Comparison of ENCODE assay signal across 8 mouse cellular contexts in the genomic region with DNA sequence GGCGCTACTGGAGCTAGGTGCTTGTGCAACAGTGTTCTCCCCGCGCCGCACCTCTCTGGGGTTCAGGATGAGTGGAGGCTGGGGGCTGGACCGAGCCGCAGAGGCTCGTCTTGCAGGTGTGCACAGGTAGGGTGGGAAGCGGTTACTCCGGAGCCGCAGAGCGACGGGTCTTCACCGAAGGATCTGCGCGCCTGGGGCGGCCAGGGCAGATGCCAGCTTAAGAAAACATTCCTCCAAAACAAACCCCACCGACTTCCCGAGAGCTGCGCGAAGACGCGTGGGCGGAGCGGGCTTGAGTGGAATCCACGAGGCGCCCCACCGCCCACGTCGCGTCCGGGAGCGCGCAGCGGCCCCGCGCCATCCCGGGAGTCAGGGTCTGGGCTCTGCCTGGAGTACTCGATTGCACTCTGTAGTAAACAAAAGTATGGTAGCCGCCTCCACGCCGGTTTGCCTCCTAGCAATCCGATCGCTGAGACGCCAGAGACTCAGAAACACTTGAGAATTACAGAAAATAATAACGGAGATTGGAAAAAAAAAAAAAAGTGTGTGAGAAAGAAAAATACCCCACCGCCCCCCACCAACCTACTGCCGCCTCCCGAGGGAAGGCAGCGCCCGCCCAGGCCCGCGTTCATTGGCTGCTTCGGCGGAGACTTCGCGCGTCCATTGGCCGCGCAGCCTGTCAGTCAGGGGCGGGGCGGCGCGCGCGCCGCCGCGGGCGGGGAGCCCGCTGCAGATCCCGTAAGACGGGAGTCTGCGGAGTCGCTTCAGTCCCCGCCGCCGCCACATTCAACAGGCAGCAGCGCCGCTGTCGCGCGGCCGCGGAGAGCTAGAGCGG. TPM values are rescaled to one million over a fixed set of nuclear protein-coding genes. Genes with fewer than 3 reads are reported as not detected.
A peak's percentile ranks its signal among the peaks of the same experiment; 100 is the strongest.
DNase-seq lines count a peak whose midpoint lies in the region; ATAC-seq lines count a peak whose summit lies in the region.

A gene (plus strand): TSS at position 685 of the 835 bp plus-strand sequence.

- peak; percentile 91 to 93 for DNase-seq in adrenal gland, adult 18-20 months (ENCODE audit: low spot score in 2 of 2)
- peak; percentile 80 for DNase-seq in embryo, embryonic 10 days (ENCODE audit: low spot score)
- peak; percentile 90 for DNase-seq in gastrocnemius, postnatal 14 days
- peak; percentile 84 to 86 for DNase-seq in left cerebral cortex, postnatal 25 days (ENCODE audit: low spot score in 2 of 2)
- DNase-seq in mesoderm, embryonic 11.5 days (ENCODE audit: low read depth, low spot score), result peak; percentile 91
- peak; percentile 66 to 71 for DNase-seq in right cerebral cortex, postnatal 36 days (ENCODE audit: low spot score in 2 of 2)
- DNase-seq in urinary bladder, postnatal 4 days (ENCODE audit: low spot score in 2 of 2), result peak; percentile 87 to 91

- intact Hi-C loops in gastrocnemius, postnatal 14 days (cut with DNase I; ENCODE audit: low total_unique reads), result no loop called here
- intact Hi-C loops in left cerebral cortex, postnatal 25 days (cut with DNase I), result loop anchor here (5.0 to 10.0 kb wide), 4 partner anchors 134 to 1187 kb away; no protein-coding TSS in a partner anchor

- ATAC-seq in inflammation-experienced regulatory T-cells, adult 6 months, result peak; percentile 70

RNA-seq across cellular contexts. Expression of the gene that starts here (rescaled TPM):
- 10 to 100 TPM; 23.7 to 28.6 TPM for total RNA-seq in adrenal gland, adult 18-20 months (2021)
- 10 to 100 TPM; 10.1 to 32.8 TPM for total RNA-seq in gastrocnemius, postnatal 14 days (2021)
- polyA plus RNA-seq in inflammation-experienced regulatory T-cells, adult 6 months (2017; shearing (Covaris generic)), result 10 to 100 TPM; 16.2 to 33.9 (median 32.4) TPM
- total RNA-seq in left cerebral cortex, postnatal 25 days (2021), result 10 to 100 TPM in 1 of 2 experiments, 1 to 10 TPM in 1; 9.0 to 14.9 TPM

Comparison
In these comparisons a context has a peak if more than half of its experiments do, and no peak if none do; other contexts are left out.
1. Peak in every context shown above with its lines: DNase-seq and ATAC-seq.